12 mouse cellular contexts compared by ENCODE assay signal in genomic region chr13:25750460-25751408, GRCm38 (mm10).
DNase-seq lines count a peak whose midpoint lies in the region; ATAC-seq and TF ChIP-seq lines count a peak whose summit lies in the region.
"Had no signal": no experiment of that assay in that cellular context is flagged by ENCODE, and none has a peak within 500 bp of the region (broad histone marks: within the 10 kb centered on the region; RNA-seq: fewer than 3 reads in every experiment).

No protein-coding gene starts in this region.

- H3K9ac ChIP-seq in neural tube, embryonic 11.5 days (ENCODE audit: low read length) = no peak overlapping the region
- H3K9ac ChIP-seq in heart, postnatal 0 days (replicated peaks; ENCODE audit: low read depth, low read length) = no peak overlapping the region
- H3K9ac ChIP-seq in midbrain, embryonic 11.5 days (ENCODE audit: low read length) = no peak overlapping the region
- H3K9ac ChIP-seq: intestine, embryonic 15.5 days; limb, embryonic 12.5 days; lung, embryonic 14.5 days had no signal

- no peaks in the 10 kb centered on the region for H3K9me3 ChIP-seq in neural tube, embryonic 11.5 days (ENCODE audit: control insufficient read depth, low read length)
- no peaks in the 10 kb centered on the region for H3K9me3 ChIP-seq in heart, postnatal 0 days (replicated peaks; ENCODE audit: control insufficient read depth, low read length)
- no peaks in the 10 kb centered on the region for H3K9me3 ChIP-seq in midbrain, embryonic 11.5 days (ENCODE audit: control insufficient read depth, low read length)
- H3K9me3 ChIP-seq: intestine, embryonic 15.5 days; limb, embryonic 12.5 days had no signal

- H3K4me2 ChIP-seq in neural tube, embryonic 11.5 days (ENCODE audit: low read depth) = no peak overlapping the region
- no peak overlapping the region for H3K4me2 ChIP-seq in heart, postnatal 0 days (ENCODE audit: low read depth, low read length)
- no peak overlapping the region for H3K4me2 ChIP-seq in midbrain, embryonic 11.5 days
- H3K4me2 ChIP-seq: intestine, embryonic 15.5 days; limb, embryonic 12.5 days; lung, embryonic 14.5 days had no signal

- no peak overlapping the region for H3K27ac ChIP-seq in neural tube, embryonic 11.5 days (ENCODE audit: low read depth, low read length)
- H3K27ac ChIP-seq in heart, postnatal 0 days (ENCODE audit: low read depth) = no peak overlapping the region
- H3K27ac ChIP-seq in midbrain, embryonic 11.5 days (ENCODE audit: low read depth, low read length) = peak overlapping the region; percentile 76
- H3K27ac ChIP-seq: intestine, embryonic 15.5 days; limb, embryonic 12.5 days had no signal

- ATAC-seq in neural tube, embryonic 11.5 days (ENCODE audit: insufficient read depth, low FRiP score, low TSS enrichment) = peak; percentile 79
- ATAC-seq in heart, postnatal 0 days (ENCODE audit: insufficient read depth, low read depth) = peak; percentile 55; the same call in 1 of the 2 replicates
- ATAC-seq in midbrain, embryonic 11.5 days (ENCODE audit: low FRiP score) = peak; percentile 88
- ATAC-seq: CD4-positive, CD25-positive, alpha-beta regulatory T cell, adult 4 months; intestine, embryonic 15.5 days had no signal

- H3K4me1 ChIP-seq in neural tube, embryonic 11.5 days (ENCODE audit: control insufficient read depth, insufficient read depth, low read length) = no peaks in the 10 kb centered on the region
- H3K4me1 ChIP-seq in heart, postnatal 0 days (ENCODE audit: control insufficient read depth, insufficient read depth) = peaks cover 12% of the 10 kb centered on the region; the same call in 1 of the 2 replicates
- peaks cover 11% of the 10 kb centered on the region for H3K4me1 ChIP-seq in midbrain, embryonic 11.5 days (ENCODE audit: control insufficient read depth, insufficient read depth, low read length)
- H3K4me1 ChIP-seq: intestine, embryonic 15.5 days had no signal

- 42% methylated on average over 8 of the region's 8 CpGs for WGBS in neural tube, embryonic 11.5 days
- 33% methylated on average over 8 of the region's 8 CpGs for WGBS in heart, postnatal 0 days
- WGBS in midbrain, embryonic 11.5 days = 12% methylated on average over 8 of the region's 8 CpGs

- TF ChIP-seq EP300 in heart, postnatal 0 days (IDR thresholded peaks at IDR 0.05; ENCODE audit: low read depth) = no peak

- H3K4me3 ChIP-seq in neural tube, embryonic 11.5 days (ENCODE audit: low read depth, low read length) = no peak overlapping the region
- no peak overlapping the region for H3K4me3 ChIP-seq in heart, postnatal 0 days (ENCODE audit: low read depth, low read length)
- H3K4me3 ChIP-seq in midbrain, embryonic 11.5 days (ENCODE audit: low read depth, low read length) = no peak overlapping the region
- H3K4me3 ChIP-seq: intestine, embryonic 15.5 days; limb, embryonic 12.5 days had no signal

- no peak for TF ChIP-seq CTCF in heart, postnatal 0 days (IDR thresholded peaks at IDR 0.05; ENCODE audit: low read depth)

- no peaks in the 10 kb centered on the region for H3K27me3 ChIP-seq in neural tube, embryonic 11.5 days (ENCODE audit: control insufficient read depth, insufficient read depth, low read length)
- H3K27me3 ChIP-seq in heart, postnatal 0 days (ENCODE audit: control insufficient read depth, insufficient read depth, low read length) = no peaks in the 10 kb centered on the region
- no peaks in the 10 kb centered on the region for H3K27me3 ChIP-seq in midbrain, embryonic 11.5 days (ENCODE audit: control insufficient read depth, insufficient read depth, low read length)
- H3K27me3 ChIP-seq: intestine, embryonic 15.5 days; limb, embryonic 12.5 days had no signal

- intact Hi-C loops in gastrocnemius, postnatal 14 days (cut with DNase I; ENCODE audit: low total_unique reads) = no loop called here

- H3K36me3 ChIP-seq in neural tube, embryonic 11.5 days (ENCODE audit: control insufficient read depth, insufficient read depth, low read length) = no peaks in the 10 kb centered on the region
- no peaks in the 10 kb centered on the region for H3K36me3 ChIP-seq in heart, postnatal 0 days (replicated peaks; ENCODE audit: control insufficient read depth, insufficient read depth, low read length)
- H3K36me3 ChIP-seq in midbrain, embryonic 11.5 days (ENCODE audit: control insufficient read depth, insufficient read depth, low read length) = no peaks in the 10 kb centered on the region
- H3K36me3 ChIP-seq: intestine, embryonic 15.5 days; limb, embryonic 12.5 days had no signal

- DNase-seq in neural tube, embryonic 11.5 days (ENCODE audit: low spot score) = no peak
- DNase-seq in neural tube, embryonic 10.5 days (ENCODE audit: extremely low spot score, low spot score) = no peak
- DNase-seq in heart, postnatal 0 days (ENCODE audit: low spot score) = peak; percentile 34
- peak; percentile 90 for DNase-seq in midbrain, embryonic 11.5 days (ENCODE audit: low spot score, missing footprints)
- no peak for DNase-seq in gastrocnemius, postnatal 14 days
- no peak for DNase-seq in adrenal gland, postnatal 36 days
- DNase-seq in testis, postnatal 10 days (ENCODE audit: low spot score) = no peak
- no peak for DNase-seq in thymus, postnatal 10 days (ENCODE audit: low spot score in 2 of 2)
- DNase-seq: lung, embryonic 14.5 days had no signal

Comparison
In these comparisons a context has a peak if more than half of its experiments do, and no peak if none do; other contexts are left out.
1. DNase-seq: peak in heart, postnatal 0 days (single experiment) and midbrain, embryonic 11.5 days (single experiment); none in neural tube, embryonic 11.5 days (single experiment), neural tube, embryonic 10.5 days (single experiment), gastrocnemius, postnatal 14 days (single experiment), adrenal gland, postnatal 36 days (0 of 2), testis, postnatal 10 days (single experiment) and thymus, postnatal 10 days (0 of 2).
2. Peak in every context shown above with its lines, with median percentiles within 50 percentile points of each other: ATAC-seq.